Mouse (Mus musculus) heart, adult 2 months (tissue): ENCODE measurements around the gene Jmjd6. TPM values are rescaled to one million over a fixed set of nuclear protein-coding genes. Genes with fewer than 3 reads are reported as not detected.
A peak's percentile ranks its signal among the peaks of the same experiment; 100 is the strongest.

Source experiments
- DNase-seq, 2 experiments: peaks; one replicate each; pipeline ENCODE4 v3.0.0; 2021
- H3K27ac ChIP-seq: fragments of 200-600 bp; 2 replicates; pipeline ENCODE4 v1.8.1; 2022
- H3K27me3 ChIP-seq: fragments of 200-500 bp; 2 replicates; pipeline ENCODE4 v1.6.1; 2012; ENCODE audit warnings: mild to moderate bottlenecking, low read length, inconsistent platforms, mixed read lengths; ENCODE audit not compliant: control insufficient read depth, insufficient read depth
- H3K36me3 ChIP-seq: fragments of 200-500 bp; 2 replicates; pipeline ENCODE4 v1.6.1; 2012; ENCODE audit warnings: low read length, inconsistent platforms; ENCODE audit not compliant: control insufficient read depth, insufficient read depth
- H3K4me1 ChIP-seq: fragments of 200-500 bp; 2 replicates; pipeline ENCODE4 v1.6.1; 2011; ENCODE audit warnings: low read length; ENCODE audit not compliant: control insufficient read depth, insufficient read depth
- H3K4me3 ChIP-seq: fragments of 200-600 bp; 2 replicates; pipeline ENCODE4 v1.8.1; 2022
- H3K79me2 ChIP-seq: fragments of 200-500 bp; replicated peaks from 2 replicates; pipeline ENCODE4 v1.6.1; 2012; ENCODE audit warnings: mild to moderate bottlenecking, inconsistent platforms, low read length, moderate library complexity, mixed read lengths; ENCODE audit not compliant: control insufficient read depth, insufficient read depth
- H3K9ac ChIP-seq: fragments of 200-500 bp; 2 replicates; pipeline ENCODE4 v1.6.1; 2012; ENCODE audit warnings: low read depth, mild to moderate bottlenecking, control low read depth, inconsistent platforms, low read length, mixed read lengths
- CTCF ChIP-seq: fragments of 200-600 bp; IDR thresholded peaks from 2 replicates; pipeline ENCODE4 v1.8.1; 2022; ENCODE audit warnings: antibody characterized with exemption, mild to moderate bottlenecking, moderate library complexity
- EP300 ChIP-seq: fragments of 200-500 bp; IDR thresholded peaks from 2 replicates; pipeline ENCODE4 v1.6.1; 2011; ENCODE audit warnings: low read depth, low read length, control low read depth; ENCODE audit not compliant: insufficient read depth
- POLR2A ChIP-seq: fragments of 200-500 bp; IDR thresholded peaks from 2 replicates; pipeline ENCODE4 v1.6.1; 2011; ENCODE audit warnings: mild to moderate bottlenecking, low read depth, low read length, control low read depth; ENCODE audit not compliant: insufficient read depth
- WGBS: fragments of 180-500 bp; shearing (Covaris S2); methylation state at CpG from one replicate; pipeline ENCODE4 v1.1.7; 2018; 5-methylcytosine and 5-hydroxymethylcytosine counted together
- intact Hi-C: fragments of 180-260 bp; cut with DNase I; formaldehyde crosslinking; loops from one replicate; pipeline ENCODE4 v1.15.1; 2025
- polyA plus RNA-seq: library from polyadenylated mRNA; depleted of rRNA; stranded (reverse); fragments of >200 nt; gene quantifications from 2 replicates; pipeline ENCODE4 v1.2.3, GENCODE M21; 2012
- total RNA-seq, 2 experiments: library from RNA; stranded (reverse); gene quantifications; 2 replicates each; pipeline ENCODE4 v1.2.3; 2021

Jmjd6 gene
- total and polyA plus RNA-seq, 3 experiments: 14.6 to 37.4 (median 34.1) TPM

DNA sequence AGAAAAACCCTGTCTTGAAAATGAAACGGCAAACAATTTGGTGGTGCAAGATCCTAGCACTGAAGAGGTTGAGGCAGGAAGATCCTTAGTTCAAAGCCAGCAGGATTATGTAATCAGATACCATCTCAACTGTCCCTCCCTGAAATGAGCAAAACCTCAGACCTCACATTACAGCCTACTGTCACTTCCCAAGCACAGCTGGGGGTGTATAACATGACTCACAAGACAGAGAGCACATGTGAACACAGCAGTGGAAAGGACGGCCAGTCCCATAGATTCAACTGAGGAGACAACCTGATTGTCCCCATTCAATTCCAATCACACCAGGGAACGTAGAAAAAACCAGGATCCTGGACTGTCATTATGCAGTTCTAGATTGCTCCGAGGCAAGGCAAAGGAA is 7.0 kb downstream of the Jmjd6 start:
- Histone ChIP-seq H3K27ac (no peak overlapping the region), H3K27me3 (no peaks in the 10 kb centered on the region), H3K4me1 (peaks cover 5% of the 10 kb centered on the region), H3K79me2 (no peaks in the 10 kb centered on the region; the same call in 1 of the 2 replicates), H3K9ac (no peak overlapping the region), H3K36me3 (peaks cover 7% of the 10 kb centered on the region), H3K4me3 (no peak overlapping the region)
- intact Hi-C loops: no loop called here
- DNase-seq: no peak
- TF ChIP-seq POLR2A: no peak
- TF ChIP-seq CTCF: no peak
- TF ChIP-seq EP300: no peak
- WGBS: 88% methylated on average over 4 of the region's 4 CpGs

DNA sequence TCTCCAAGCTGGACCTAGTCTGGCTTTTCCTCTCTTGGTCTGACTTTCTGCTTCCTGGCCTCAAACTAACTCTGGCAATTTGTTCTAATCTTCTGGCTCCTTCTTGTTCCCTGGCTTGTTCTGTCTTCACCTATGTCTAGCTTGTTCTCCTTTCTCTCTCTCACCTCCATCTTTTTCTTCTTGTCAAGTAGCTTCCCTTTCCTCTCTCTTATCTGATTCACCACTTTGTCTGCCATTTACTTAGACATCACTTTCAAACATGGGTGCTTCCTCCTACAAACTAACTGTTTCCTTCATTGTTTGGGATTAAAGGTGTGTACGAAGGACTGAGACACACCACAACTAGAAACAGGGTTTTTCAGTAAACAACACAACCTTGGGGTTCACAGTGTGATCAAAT is 8.3 kb downstream of the Jmjd6 start:
- Histone ChIP-seq H3K79me2 (no peaks in the 10 kb centered on the region; the same call in 1 of the 2 replicates), H3K27ac (no peak overlapping the region), H3K27me3 (no peaks in the 10 kb centered on the region), H3K4me3 (no peak overlapping the region), H3K4me1 (no peaks in the 10 kb centered on the region), H3K36me3 (no peaks in the 10 kb centered on the region; the same call in 1 of the 2 replicates), H3K9ac (no peak overlapping the region)
- 85% methylated on average over 1 of the region's 1 CpGs for WGBS
- intact Hi-C loops: no loop called here
- no peak for DNase-seq
- no peak for TF ChIP-seq POLR2A
- TF ChIP-seq CTCF: no peak
- TF ChIP-seq EP300: no peak

GRCm38 (mm10) chr11:116832172-116832685 is 11.0 kb downstream of the Jmjd6 start:
- DNase-seq: no peak
- TF ChIP-seq CTCF: no peak
- TF ChIP-seq POLR2A: no peak
- TF ChIP-seq EP300: no peak
- Histone ChIP-seq H3K36me3 (no peaks in the 10 kb centered on the region), H3K79me2 (no peaks in the 10 kb centered on the region), H3K9ac (no peak overlapping the region), H3K27me3 (no peaks in the 10 kb centered on the region), H3K4me1 (peaks cover 2% of the 10 kb centered on the region), H3K4me3 (no peak overlapping the region), H3K27ac (no peak overlapping the region)
- 55% methylated on average over 4 of the region's 4 CpGs for WGBS
- intact Hi-C loops: no loop called here

DNA sequence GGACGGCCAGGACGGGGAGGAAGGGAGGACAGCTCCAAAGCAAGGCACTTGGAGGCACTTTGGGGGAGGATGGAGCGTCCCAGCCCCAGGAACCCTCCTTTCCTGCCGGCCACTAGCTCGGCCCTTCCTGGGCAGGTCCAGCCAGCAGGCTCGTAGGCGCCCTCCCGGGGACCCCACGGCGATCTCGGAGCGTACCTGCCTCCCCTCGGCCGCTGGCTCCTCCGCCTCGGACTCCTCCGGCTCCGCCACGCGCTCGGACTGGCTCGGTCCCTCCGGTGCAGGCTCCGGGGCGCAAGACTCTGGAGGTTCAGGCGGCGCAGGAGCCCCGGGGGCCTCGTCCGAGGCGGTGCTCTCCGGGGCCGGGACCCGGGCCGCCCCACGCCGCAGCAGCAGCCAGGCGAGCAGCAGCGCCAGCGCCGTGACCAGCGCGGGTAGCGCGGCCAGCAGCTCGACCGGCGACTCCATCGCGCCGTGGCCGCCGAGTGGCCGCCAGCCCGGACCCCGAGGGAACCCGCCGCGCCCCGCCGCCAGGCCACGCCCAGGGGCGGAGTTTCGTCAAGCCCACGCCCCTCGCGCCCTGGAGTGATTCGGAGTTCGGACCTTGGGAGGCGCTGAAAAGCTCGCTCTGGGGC is 15.6 kb downstream of the Jmjd6 start, which contains the start of gene Mxra7:
Gene Mxra7 (minus strand): TSS at position 513 of the 632 bp plus-strand sequence.
- DNase-seq: peak; percentile 91 to 96
- WGBS: 2% methylated on average over 67 of the region's 71 CpGs
- H3K79me2 ChIP-seq: 0 out of 2 replicates have a peak, but pooled peaks cover 2% of the 10 kb centered on the region
- H3K27me3 ChIP-seq: no peaks in the 10 kb centered on the region
- peaks cover 6% of the 10 kb centered on the region for H3K4me1 ChIP-seq
- H3K27ac ChIP-seq: peak within 1 kb of the TSS; percentile 90
- H3K4me3 ChIP-seq: peak within 1 kb of the TSS; percentile 87
- intact Hi-C loops: loop anchor here (2.0 kb wide), 1 partner anchor 15 kb away; the partner anchor contains the start of genes Jmjd6 and Mettl23
- peak within 1 kb of the TSS; percentile 93 for H3K9ac ChIP-seq
- 0 out of 2 replicates have a peak, but pooled peaks have one; percentile 17 for TF ChIP-seq EP300
- peak; percentile 61; the same call in 1 of the 2 replicates for TF ChIP-seq POLR2A
- TF ChIP-seq CTCF: peak; percentile 37; the same call in 1 of the 2 replicates
- H3K36me3 ChIP-seq: no peaks in the 10 kb centered on the region

DNA sequence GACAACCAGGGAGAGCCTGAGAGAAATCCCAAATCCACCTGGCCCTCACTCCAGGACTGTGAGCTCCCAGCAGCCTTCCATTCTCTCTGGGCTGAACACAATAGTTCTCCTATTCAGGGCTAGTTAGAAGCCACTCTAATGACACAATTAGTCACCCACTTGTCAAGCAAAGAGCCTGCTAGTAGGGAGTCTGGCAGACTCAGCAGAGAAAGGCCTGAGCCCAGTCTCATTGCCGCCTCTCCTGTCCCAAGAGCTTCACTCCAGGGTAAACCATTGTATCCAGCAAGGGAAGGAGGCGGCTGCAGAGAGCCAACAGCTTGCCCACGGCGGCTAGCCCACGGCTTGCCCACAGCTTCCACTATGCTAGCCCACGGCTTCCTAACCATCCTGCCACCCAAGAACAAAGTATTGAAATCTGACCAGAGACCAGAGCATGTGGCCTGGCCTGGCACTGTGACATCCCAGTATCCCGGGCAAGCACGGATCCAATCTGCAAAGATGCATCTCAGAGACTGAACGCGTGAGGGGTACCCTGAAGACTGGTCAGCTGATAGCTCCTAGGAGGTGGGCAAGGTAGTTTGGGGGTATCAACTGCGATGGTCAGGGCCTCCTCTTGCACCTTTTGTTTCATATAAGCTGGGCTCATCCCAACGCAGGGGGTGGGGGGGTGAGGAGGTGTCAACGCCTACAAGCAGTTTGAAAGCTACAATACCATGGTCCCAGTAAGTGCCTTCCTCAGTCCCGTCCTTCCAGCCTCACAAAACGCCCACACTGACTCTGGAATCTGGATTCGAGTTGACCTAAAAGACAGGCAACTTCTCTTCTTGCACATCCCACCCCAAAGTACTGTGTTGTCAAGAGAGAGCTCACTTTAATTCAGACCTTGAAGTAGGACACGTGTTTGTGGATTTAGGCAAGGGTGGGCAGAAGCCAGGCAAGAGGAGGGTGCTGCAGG is 16.4 kb downstream of the Jmjd6 start:
- Histone ChIP-seq H3K9ac (peak overlapping the region; percentile 93), H3K4me3 (peak overlapping the region; percentile 87), H3K79me2 (peaks cover 2% of the 10 kb centered on the region; the same call in 1 of the 2 replicates), H3K27ac (peak overlapping the region; percentile 90), H3K27me3 (no peaks in the 10 kb centered on the region), H3K4me1 (peaks cover 9% of the 10 kb centered on the region), H3K36me3 (no peaks in the 10 kb centered on the region)
- no peak for DNase-seq
- 32% methylated on average over 17 of the region's 17 CpGs for WGBS
- no peak for TF ChIP-seq EP300
- no peak for TF ChIP-seq CTCF
- TF ChIP-seq POLR2A: no peak
- intact Hi-C loops: loop anchor here (2.0 kb wide), 1 partner anchor 16 kb away; the partner anchor contains the start of genes Jmjd6 and Mettl23
